Mouse (Mus musculus): ENCODE results near the gene Mkrn2. TPM values are rescaled to one million over a fixed set of nuclear protein-coding genes. Genes with fewer than 3 reads are reported as not detected.
A peak's percentile ranks its signal among the peaks of the same experiment; 100 is the strongest.
"Not testable (repeated sequence)": the region's sequence is repeated elsewhere in the genome, so short reads cannot be mapped to it uniquely, and the experiment has no call there.

Gene Mkrn2
- polyA plus RNA-seq, 1 experiment: 34.1 TPM

DNA sequence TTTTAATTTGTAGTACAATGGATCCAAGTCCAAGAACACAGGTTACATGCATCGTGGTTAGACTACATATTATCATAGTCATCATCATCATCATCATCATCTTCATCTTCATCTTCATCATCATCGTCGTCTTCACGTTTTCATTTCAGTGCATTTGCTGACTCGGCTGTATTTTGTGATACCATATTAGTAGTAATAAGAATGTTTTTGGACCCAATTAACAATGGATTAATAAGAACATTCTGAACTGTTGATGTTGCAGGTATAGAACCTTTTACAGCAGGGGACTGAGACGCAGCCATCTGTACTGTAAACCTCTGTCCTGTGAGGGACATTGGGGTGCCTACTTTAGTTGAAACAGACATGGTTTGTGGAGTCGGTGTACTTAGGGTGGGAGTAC lies 36.5 kb downstream of the Mkrn2 start:
- not testable (repeated sequence) for H3K4me3 ChIP-seq (ENCODE audit: insufficient read depth, low read depth, low read length); H3K4me1 ChIP-seq (ENCODE audit: control insufficient read depth, insufficient read depth, insufficient read length, low read length); H3K27ac ChIP-seq (replicated peaks; ENCODE audit: low read depth, low read length)

DNA sequence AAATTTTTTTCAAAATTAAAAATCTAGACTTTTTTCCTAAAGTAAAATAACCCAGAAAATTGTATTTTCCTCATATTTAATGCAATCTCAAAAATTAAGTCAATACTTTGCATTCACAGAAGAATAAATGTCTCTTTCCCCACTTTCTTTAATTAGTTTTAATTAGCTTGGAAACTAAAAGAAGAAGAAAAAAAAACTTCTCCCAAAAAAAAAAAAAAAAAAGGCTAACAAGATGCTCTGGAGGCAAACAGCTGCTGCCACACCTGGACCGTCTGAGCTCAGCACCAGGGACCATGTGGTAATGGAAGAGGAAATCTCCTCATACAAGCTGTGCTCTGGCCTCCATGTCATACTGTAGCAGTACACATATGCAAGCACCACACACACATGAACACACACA lies 41.6 kb downstream of the Mkrn2 start:
- Histone ChIP-seq H3K27ac (replicated peaks; ENCODE audit: low read depth, low read length) (no peak overlapping the region), H3K4me1 (ENCODE audit: control insufficient read depth, insufficient read depth, insufficient read length, low read length) (peaks cover under 1% of the 10 kb centered on the region; the same call in 1 of the 2 replicates), H3K4me3 (ENCODE audit: insufficient read depth, low read depth, low read length) (no peak overlapping the region)

- H3K4me1 ChIP-seq (ENCODE audit: control insufficient read depth, insufficient read depth, insufficient read length, low read length): peaks cover 28% of the 10 kb centered on the region
- peak overlapping the region; percentile 75 for H3K27ac ChIP-seq (replicated peaks; ENCODE audit: low read depth, low read length)
- H3K4me3 ChIP-seq (ENCODE audit: insufficient read depth, low read depth, low read length): no peak overlapping the region
Observed at GRCm38 (mm10) chr6:115649792-115650365, 48.2 kb downstream of the Mkrn2 start.

DNA sequence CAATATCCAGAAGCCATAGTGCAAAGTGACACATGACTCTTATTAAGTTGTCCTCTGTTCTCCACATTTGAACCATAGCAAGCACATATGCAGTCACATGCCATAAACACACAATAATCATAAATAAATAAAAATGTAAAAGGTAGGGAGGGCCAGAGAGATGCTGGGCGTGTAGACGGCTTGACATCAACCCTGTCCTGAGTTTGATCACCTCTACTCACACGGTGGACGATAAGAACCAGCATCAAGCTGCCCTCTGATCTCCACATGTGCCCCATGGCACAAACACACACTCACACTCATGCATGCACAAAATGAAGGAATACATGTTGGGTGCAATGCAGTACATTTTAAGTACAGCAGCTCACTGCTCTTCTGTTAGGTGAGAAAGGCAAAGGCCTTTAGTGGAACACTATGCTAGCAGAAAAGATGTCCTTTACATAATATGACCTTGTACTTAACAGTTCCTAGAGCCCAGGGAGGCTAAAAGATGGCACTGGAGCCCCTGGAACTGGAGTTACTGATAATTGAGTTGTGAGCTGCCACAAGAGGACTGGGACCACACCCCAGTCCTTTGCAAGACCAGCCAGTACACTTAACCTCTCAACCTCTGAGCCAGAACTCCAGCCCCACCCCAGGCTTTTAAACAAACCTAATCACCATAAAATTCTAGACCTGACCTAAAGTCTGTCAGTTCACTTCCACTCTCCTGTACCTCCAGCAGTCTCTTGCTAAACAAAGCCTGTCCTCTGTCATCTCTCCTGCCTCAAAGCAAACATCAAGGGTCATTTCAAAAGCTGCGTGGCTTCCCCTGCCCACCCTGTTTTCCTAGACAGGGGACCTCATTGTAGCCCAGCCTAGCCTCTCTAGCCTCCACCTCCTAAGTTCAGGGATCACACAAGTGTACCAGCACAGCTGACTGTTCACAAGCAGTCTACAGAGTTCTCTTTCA lies 49.0 kb downstream of the Mkrn2 start:
- Histone ChIP-seq H3K4me1 (ENCODE audit: control insufficient read depth, insufficient read depth, insufficient read length, low read length) (peaks cover 28% of the 10 kb centered on the region), H3K27ac (replicated peaks; ENCODE audit: low read depth, low read length) (peak overlapping the region; percentile 34), H3K4me3 (ENCODE audit: insufficient read depth, low read depth, low read length) (no peak overlapping the region)

- Histone ChIP-seq H3K27ac (replicated peaks; ENCODE audit: low read depth, low read length) (no peak overlapping the region), H3K4me1 (ENCODE audit: control insufficient read depth, insufficient read depth, insufficient read length, low read length) (peaks cover 36% of the 10 kb centered on the region)
Observed at GRCm38 (mm10) chr6:115651719-115652118, 50.0 kb downstream of the Mkrn2 start.

DNA sequence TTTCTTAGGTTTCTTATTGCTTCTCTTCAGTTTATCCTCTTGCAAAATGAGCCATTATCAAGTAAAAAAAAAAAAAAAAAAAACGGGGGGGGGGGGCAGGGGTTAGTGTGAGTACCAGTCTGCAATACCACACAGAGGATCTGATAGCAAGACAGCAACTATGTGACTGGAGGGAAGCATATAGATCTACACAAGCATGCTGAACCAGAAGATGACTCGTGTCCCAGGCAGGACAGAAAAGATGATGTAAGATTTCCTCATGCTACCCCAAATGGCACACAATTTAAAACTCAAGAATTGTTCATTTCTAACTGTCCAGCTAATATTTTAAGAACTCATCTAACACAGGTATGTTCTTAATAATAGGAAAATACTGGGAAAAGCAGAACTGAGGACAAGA lies 52.2 kb downstream of the Mkrn2 start:
- no peak overlapping the region for H3K27ac ChIP-seq (replicated peaks; ENCODE audit: low read depth, low read length)
- no peak overlapping the region for H3K4me3 ChIP-seq (ENCODE audit: insufficient read depth, low read depth, low read length)
- peaks cover 35% of the 10 kb centered on the region for H3K4me1 ChIP-seq (ENCODE audit: control insufficient read depth, insufficient read depth, insufficient read length, low read length)

More at GRCm38 (mm10) chr6:115651719-115652118, 50.0 kb downstream of the Mkrn2 start:
- no peak overlapping the region for H3K4me3 ChIP-seq (ENCODE audit: insufficient read depth, low read depth, low read length)

DNA sequence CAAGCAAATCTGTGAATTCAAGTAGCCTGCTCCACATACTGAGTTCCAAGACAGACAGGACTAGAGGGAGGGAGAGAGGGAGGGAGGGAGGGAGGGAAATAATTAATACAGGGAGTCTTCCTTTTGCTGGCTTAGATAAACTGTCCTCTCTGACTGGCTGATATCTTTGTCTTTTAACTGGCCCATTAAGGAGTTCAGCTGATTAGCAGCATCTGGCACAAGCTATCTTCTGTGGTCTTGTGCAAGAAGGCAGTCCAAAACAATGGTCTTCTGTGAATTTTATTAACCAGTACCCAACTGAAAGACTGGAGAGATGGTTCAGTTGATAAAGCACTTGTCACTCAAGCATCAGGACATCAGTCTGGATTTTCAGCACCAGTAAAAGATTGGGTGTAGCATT lies 57.1 kb downstream of the Mkrn2 start:
- H3K27ac ChIP-seq (replicated peaks; ENCODE audit: low read depth, low read length): no peak overlapping the region
- peaks cover 16% of the 10 kb centered on the region for H3K4me1 ChIP-seq (ENCODE audit: control insufficient read depth, insufficient read depth, insufficient read length, low read length)
- H3K4me3 ChIP-seq (ENCODE audit: insufficient read depth, low read depth, low read length): no peak overlapping the region

GRCm38 (mm10) chr6:115664268-115664667 lies 62.6 kb downstream of the Mkrn2 start:
- no peak overlapping the region for H3K4me3 ChIP-seq (ENCODE audit: insufficient read depth, low read depth, low read length)
- no peak overlapping the region for H3K27ac ChIP-seq (replicated peaks; ENCODE audit: low read depth, low read length)
- peaks cover 16% of the 10 kb centered on the region for H3K4me1 ChIP-seq (ENCODE audit: control insufficient read depth, insufficient read depth, insufficient read length, low read length)

GRCm38 (mm10) chr6:115666641-115667040 lies 64.9 kb downstream of the Mkrn2 start:
- no peak overlapping the region for H3K4me3 ChIP-seq (ENCODE audit: insufficient read depth, low read depth, low read length)
- H3K4me1 ChIP-seq (ENCODE audit: control insufficient read depth, insufficient read depth, insufficient read length, low read length): peaks cover 23% of the 10 kb centered on the region
- H3K27ac ChIP-seq (replicated peaks; ENCODE audit: low read depth, low read length): peak overlapping the region; percentile 83

Other genes with a start within 250 kb of the Mkrn2 start
- gene Pparg, start 241.0 kb upstream of the Mkrn2 start, polyA plus RNA-seq (2012; ENCODE audit: insufficient read depth, insufficient read length, missing spikeins): 257 and 391 TPM in 2 replicates
- 9.7 and 10.0 TPM in 2 replicates for gene Tsen2, start 57.2 kb upstream of the Mkrn2 start, polyA plus RNA-seq (2012; ENCODE audit: insufficient read depth, insufficient read length, missing spikeins)
- not detected in 2 replicates for gene Mkrn2os, start 9.3 kb upstream of the Mkrn2 start, polyA plus RNA-seq (2012; ENCODE audit: insufficient read depth, insufficient read length, missing spikeins)
- 70.3 and 114 TPM in 2 replicates for gene Raf1, start 74.7 kb downstream of the Mkrn2 start, polyA plus RNA-seq (2012; ENCODE audit: insufficient read depth, insufficient read length, missing spikeins)
- not detected in 2 replicates for gene Tmem40, start 160.5 kb downstream of the Mkrn2 start, polyA plus RNA-seq (2012; ENCODE audit: insufficient read depth, insufficient read length, missing spikeins)
- gene Cand2, start 172.6 kb downstream of the Mkrn2 start, polyA plus RNA-seq (2012; ENCODE audit: insufficient read depth, insufficient read length, missing spikeins): 0.44 and 0.46 TPM in 2 replicates
- 1,120 and 1,124 TPM in 2 replicates for gene Rpl32, start 206.8 kb downstream of the Mkrn2 start, polyA plus RNA-seq (2012; ENCODE audit: insufficient read depth, insufficient read length, missing spikeins)
- 0.46 TPM in 1 of 2 replicates, not detected in the other for gene Efcab12, start 236.5 kb downstream of the Mkrn2 start, polyA plus RNA-seq (2012; ENCODE audit: insufficient read depth, insufficient read length, missing spikeins)